Mouse (Mus musculus) cerebellum, adult 2 months (tissue): ENCODE measurements around the gene Ybx2.

Experiments
- CTCF ChIP-seq: fragments of 200-500 bp; IDR thresholded peaks from 2 replicates; pipeline ENCODE4 v1.5.1; 2011; ENCODE audit warnings: low read depth, mild to moderate bottlenecking, control low read depth, low read length, moderate library complexity, borderline replicate concordance; ENCODE audit not compliant: insufficient read depth
- POLR2A ChIP-seq: fragments of 200-500 bp; IDR thresholded peaks from 2 replicates; pipeline ENCODE4 v1.6.1; 2011; ENCODE audit warnings: low read length, control low read depth, borderline replicate concordance; ENCODE audit not compliant: insufficient read depth

GRCm38 (mm10) chr11:69980196-69981140 lies 44.9 kb downstream of the Ybx2 start:
- peak; percentile 88 for TF ChIP-seq POLR2A
- no peak for TF ChIP-seq CTCF
